ENCODE assay signal across 8 mouse cellular contexts in genomic region chr8:79162533-79163308, GRCm38 (mm10).
DNase-seq lines count a peak whose midpoint lies in the region; ATAC-seq lines count a peak whose summit lies in the region.

No protein-coding gene starts in this region.

- peak; percentile 49 for ATAC-seq in limb, embryonic 15.5 days (ENCODE audit: insufficient number of reproducible peaks, low FRiP score, low TSS enrichment, low read depth)
- no peak for ATAC-seq in erythroblast, adult 5-6 weeks (replicated peaks; ENCODE audit: low FRiP score, poor library complexity, severe bottlenecking)

- H3K36me3 ChIP-seq in limb, embryonic 15.5 days, result no peaks in the 10 kb centered on the region

- H3K4me2 ChIP-seq in limb, embryonic 15.5 days, result no peak overlapping the region

- peak overlapping the region; percentile 47 for H3K27ac ChIP-seq in limb, embryonic 15.5 days

- DNase-seq in left cerebral cortex, postnatal 14 days (ENCODE audit: low spot score in 2 of 2), result peak; percentile 56 to 81
- DNase-seq in left cerebral cortex, adult 11 months (ENCODE audit: low spot score), result no peak
- DNase-seq in cerebellum, adult 11-12 months, result peak; percentile 33
- DNase-seq in gastrocnemius, postnatal 10 days, result peak; percentile 67
- DNase-seq in induced T-regulatory cell, adult 2 months (ENCODE audit: low read depth), result peak; percentile 53
- peak; percentile 44 to 57 for DNase-seq in natural killer cell, adult 2 months (ENCODE audit: low spot score in 2 of 2)

- intact Hi-C loops in left cerebral cortex, postnatal 14 days (cut with DNase I), result no loop called here

- 20% methylated on average over 10 of the region's 10 CpGs for WGBS in limb, embryonic 15.5 days

- no peaks in the 10 kb centered on the region for H3K9me3 ChIP-seq in limb, embryonic 15.5 days

- H3K4me1 ChIP-seq in limb, embryonic 15.5 days, result peaks cover 21% of the 10 kb centered on the region

- H3K4me3 ChIP-seq in limb, embryonic 15.5 days, result no peak overlapping the region

- H3K27me3 ChIP-seq in limb, embryonic 15.5 days, result no peaks in the 10 kb centered on the region

- H3K9ac ChIP-seq in limb, embryonic 15.5 days, result no peak overlapping the region
